Mouse (Mus musculus) cerebellum, adult 2 months (tissue): ENCODE measurements around the gene Pik3c2g. TPM values are rescaled to one million over a fixed set of nuclear protein-coding genes. Genes with fewer than 3 reads are reported as not detected.

Experiments
- DNase-seq, 2 experiments: peaks; one replicate each; pipeline ENCODE4 v3.0.0; 2021
- H3K27ac ChIP-seq: fragments of 200-500 bp; 2 replicates; pipeline ENCODE4 v1.5.1; 2012; ENCODE audit warnings: low read length, control low read depth, inconsistent platforms; ENCODE audit not compliant: insufficient read depth
- H3K27me3 ChIP-seq: fragments of 200-500 bp; 2 replicates; pipeline ENCODE4 v1.6.1; 2012; ENCODE audit warnings: inconsistent platforms, mild to moderate bottlenecking, low read length, moderate library complexity; ENCODE audit not compliant: control insufficient read depth, insufficient read depth
- H3K4me1 ChIP-seq: fragments of 200-500 bp; 2 replicates; pipeline ENCODE4 v1.6.1; 2011; ENCODE audit warnings: low read length; ENCODE audit not compliant: control insufficient read depth, insufficient read depth
- H3K4me3 ChIP-seq: fragments of 200-500 bp; replicated peaks from 2 replicates; pipeline ENCODE3; 2011; ENCODE audit warnings: mild to moderate bottlenecking, low read depth, low read length, control low read depth; ENCODE audit not compliant: insufficient read depth
- CTCF ChIP-seq: fragments of 200-500 bp; IDR thresholded peaks from 2 replicates; pipeline ENCODE4 v1.5.1; 2011; ENCODE audit warnings: low read depth, mild to moderate bottlenecking, control low read depth, low read length, moderate library complexity, borderline replicate concordance; ENCODE audit not compliant: insufficient read depth
- POLR2A ChIP-seq: fragments of 200-500 bp; IDR thresholded peaks from 2 replicates; pipeline ENCODE4 v1.6.1; 2011; ENCODE audit warnings: low read length, control low read depth, borderline replicate concordance; ENCODE audit not compliant: insufficient read depth
- WGBS: fragments of 180-500 bp; shearing (Covaris S2); methylation state at CpG from one replicate; pipeline ENCODE4 v1.1.7; 2018; 5-methylcytosine and 5-hydroxymethylcytosine counted together
- polyA plus RNA-seq: library from polyadenylated mRNA; depleted of rRNA; stranded (reverse); fragments of >200 nt; gene quantifications from 2 replicates; pipeline ENCODE4 v1.2.3, GENCODE M21; 2012

The Pik3c2g gene
- polyA plus RNA-seq, 1 experiment, result 0.11 TPM

- TF ChIP-seq POLR2A (no peak), CTCF (no peak)
- 86% methylated on average over 3 of the region's 3 CpGs for WGBS
- H3K27me3 ChIP-seq, result no peaks in the 10 kb centered on the region
- no peak overlapping the region for H3K27ac ChIP-seq
- DNase-seq, result no peak
- no peaks in the 10 kb centered on the region for H3K4me1 ChIP-seq
- H3K4me3 ChIP-seq, result no peak overlapping the region
Measured at GRCm38 (mm10) chr6:139860141-139860540, 273.1 kb downstream of the Pik3c2g start.

- 88% methylated on average over 2 of the region's 2 CpGs for WGBS
- TF ChIP-seq POLR2A (no peak), CTCF (no peak)
- H3K27me3 ChIP-seq, result no peaks in the 10 kb centered on the region
- no peak overlapping the region for H3K4me3 ChIP-seq
- no peak for DNase-seq
- H3K4me1 ChIP-seq, result no peaks in the 10 kb centered on the region
- no peak overlapping the region for H3K27ac ChIP-seq
Measured at GRCm38 (mm10) chr6:139861534-139861933, 274.5 kb downstream of the Pik3c2g start.

GRCm38 (mm10) chr6:139865059-139865673, 278.1 kb downstream of the Pik3c2g start:
- Histone ChIP-seq H3K27me3 (no peaks in the 10 kb centered on the region), H3K4me3 (no peak overlapping the region), H3K4me1 (no peaks in the 10 kb centered on the region), H3K27ac (no peak overlapping the region)
- WGBS, result 89% methylated on average over 18 of the region's 18 CpGs
- TF ChIP-seq POLR2A, result no peak
- TF ChIP-seq CTCF, result no peak
- no peak for DNase-seq

DNA sequence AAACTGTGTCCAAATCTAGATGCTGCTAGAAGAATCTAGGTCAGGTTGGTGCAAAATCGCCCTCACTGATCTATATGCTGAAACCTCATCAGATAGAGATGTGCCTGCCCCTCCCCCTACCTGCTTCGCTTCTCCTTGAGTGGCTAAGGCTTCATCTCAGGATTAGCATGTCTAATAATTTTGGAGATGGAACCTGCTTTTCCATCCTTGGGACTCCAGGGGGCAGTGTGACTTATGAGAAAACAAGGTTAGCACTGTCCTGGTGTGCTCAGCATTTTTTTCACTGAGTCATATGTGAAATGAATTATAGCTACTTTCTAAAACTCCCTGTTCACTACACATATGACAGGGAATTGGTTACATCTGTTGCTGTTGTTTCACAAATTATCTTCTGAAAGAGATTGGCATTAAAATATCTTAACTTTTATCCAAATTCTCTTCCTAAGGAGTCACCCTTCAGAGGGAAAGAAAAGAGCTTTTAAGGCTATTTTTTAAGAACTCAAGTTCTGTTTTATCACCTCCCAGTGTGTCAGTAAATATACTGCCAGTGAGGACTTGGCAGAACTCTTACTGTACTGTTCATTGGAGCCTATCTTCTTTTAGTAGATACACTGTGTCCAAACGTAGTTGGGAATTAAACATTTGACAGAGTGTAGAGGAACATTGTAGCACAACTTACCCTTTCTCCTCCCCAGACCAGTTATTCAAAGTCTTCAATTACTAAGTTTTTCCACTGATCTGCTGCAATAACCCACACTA, 287.6 kb downstream of the Pik3c2g start:
- WGBS, result 37% methylated on average over 3 of the region's 3 CpGs
- DNase-seq, result peak; percentile 12 to 17

GRCm38 (mm10) chr6:139876691-139877090, 289.7 kb downstream of the Pik3c2g start:
- H3K27ac ChIP-seq, result no peak overlapping the region
- H3K27me3 ChIP-seq, result no peaks in the 10 kb centered on the region
- TF ChIP-seq POLR2A, result no peak
- no peak for TF ChIP-seq CTCF
- H3K4me3 ChIP-seq, result no peak overlapping the region
- 98% methylated on average over 1 of the region's 1 CpGs for WGBS
- no peak for DNase-seq
- no peaks in the 10 kb centered on the region for H3K4me1 ChIP-seq

More for the DNA sequence above, 287.6 kb downstream of the Pik3c2g start:
- TF ChIP-seq POLR2A (no peak), CTCF (peak; percentile 29; the same call in 1 of the 2 replicates)
- H3K27me3 ChIP-seq, result no peaks in the 10 kb centered on the region
- no peaks in the 10 kb centered on the region for H3K4me1 ChIP-seq
- H3K27ac ChIP-seq, result no peak overlapping the region
- no peak overlapping the region for H3K4me3 ChIP-seq

GRCm38 (mm10) chr6:139877476-139878361, 290.7 kb downstream of the Pik3c2g start:
- Histone ChIP-seq H3K27ac (no peak overlapping the region), H3K4me3 (no peak overlapping the region), H3K27me3 (no peaks in the 10 kb centered on the region), H3K4me1 (no peaks in the 10 kb centered on the region)
- no peak for DNase-seq
- WGBS, result 37% methylated on average over 6 of the region's 6 CpGs
- no peak for TF ChIP-seq CTCF
- no peak for TF ChIP-seq POLR2A

- H3K27me3 ChIP-seq, result no peaks in the 10 kb centered on the region
- no peak overlapping the region for H3K4me3 ChIP-seq
- TF ChIP-seq CTCF, result no peak
- DNase-seq, result no peak
- H3K4me1 ChIP-seq, result no peaks in the 10 kb centered on the region
- 73% methylated on average over 1 of the region's 1 CpGs for WGBS
- H3K27ac ChIP-seq, result no peak overlapping the region
Measured at GRCm38 (mm10) chr6:139878362-139878696, 291.3 kb downstream of the Pik3c2g start.

DNA sequence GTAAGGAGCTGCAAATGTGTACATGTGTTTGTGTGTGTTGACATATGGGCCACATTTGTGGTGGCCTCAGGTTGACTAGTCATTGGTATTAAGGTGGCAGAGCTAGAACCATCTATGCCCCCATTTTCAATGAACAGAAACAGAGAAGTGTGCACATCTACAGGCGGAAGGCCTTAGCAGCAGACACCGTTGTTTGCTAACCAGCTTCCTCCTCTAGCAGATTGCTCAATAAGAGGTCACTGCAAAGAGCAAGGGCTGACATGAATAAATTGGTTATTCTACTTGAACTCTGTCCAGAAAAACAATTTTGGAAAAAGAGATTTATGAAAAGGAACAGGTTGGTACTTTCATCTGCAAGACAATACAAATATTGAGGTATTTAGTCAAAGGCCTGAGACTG, 295.1 kb downstream of the Pik3c2g start:
- 93% methylated on average over 2 of the region's 2 CpGs for WGBS
- TF ChIP-seq POLR2A, result no peak
- TF ChIP-seq CTCF, result no peak
- H3K27ac ChIP-seq, result no peak overlapping the region

More for the DNA sequence above, 295.1 kb downstream of the Pik3c2g start:
- DNase-seq, result no peak
- H3K4me1 ChIP-seq, result no peaks in the 10 kb centered on the region
- no peaks in the 10 kb centered on the region for H3K27me3 ChIP-seq
- H3K4me3 ChIP-seq, result no peak overlapping the region
